29 mouse cellular contexts compared by ENCODE assay signal in genomic region chr2:160228331-160229035, GRCm38 (mm10).
DNase-seq lines count a peak whose midpoint lies in the region; ATAC-seq lines count a peak whose summit lies in the region.
"Had no signal": no experiment of that assay in that cellular context is flagged by ENCODE, and none has a peak within 500 bp of the region (broad histone marks: within the 10 kb centered on the region; RNA-seq: fewer than 3 reads in every experiment).

No protein-coding gene starts in this region.

- no peaks in the 10 kb centered on the region for H3K27me3 ChIP-seq in limb, embryonic 15.5 days
- peaks cover 14% of the 10 kb centered on the region; the same call in 1 of the 2 replicates for H3K27me3 ChIP-seq in limb, embryonic 10.5 days (ENCODE audit: low read depth, poor library complexity, severe bottlenecking)
- H3K27me3 ChIP-seq: embryonic facial prominence, embryonic 15.5 days; forebrain, embryonic 13.5 days; liver, embryonic 15.5 days; neural tube, embryonic 12.5 days had no signal

- H3K36me3 ChIP-seq in limb, embryonic 15.5 days, result no peaks in the 10 kb centered on the region
- H3K36me3 ChIP-seq in limb, embryonic 10.5 days, result no peaks in the 10 kb centered on the region
- H3K36me3 ChIP-seq: embryonic facial prominence, embryonic 10.5 days; embryonic facial prominence, embryonic 15.5 days; heart, embryonic 13.5 days; hindbrain, embryonic 15.5 days; liver, embryonic 15.5 days; midbrain, embryonic 10.5 days; neural tube, embryonic 12.5 days had no signal

- no peak overlapping the region for H3K9ac ChIP-seq in limb, embryonic 15.5 days
- H3K9ac ChIP-seq: embryonic facial prominence, embryonic 15.5 days; forebrain, embryonic 13.5 days; heart, embryonic 13.5 days; hindbrain, embryonic 15.5 days; liver, embryonic 15.5 days; lung, embryonic 14.5 days; neural tube, embryonic 12.5 days had no signal

- no peak overlapping the region for H3K4me2 ChIP-seq in limb, embryonic 15.5 days
- H3K4me2 ChIP-seq: embryonic facial prominence, embryonic 15.5 days; forebrain, embryonic 13.5 days; heart, embryonic 13.5 days; hindbrain, embryonic 15.5 days; liver, embryonic 15.5 days; lung, embryonic 14.5 days; neural tube, embryonic 12.5 days had no signal

- no peak overlapping the region for H3K27ac ChIP-seq in limb, embryonic 15.5 days
- H3K27ac ChIP-seq in limb, embryonic 10.5 days, result no peak overlapping the region
- H3K27ac ChIP-seq: embryonic facial prominence, embryonic 10.5 days; embryonic facial prominence, embryonic 15.5 days; forebrain, embryonic 13.5 days; heart, embryonic 13.5 days; hindbrain, embryonic 15.5 days; liver, embryonic 15.5 days; midbrain, embryonic 10.5 days; neural tube, embryonic 12.5 days; stomach, postnatal 0 days had no signal

- WGBS in limb, embryonic 15.5 days, result 70% methylated on average over 8 of the region's 8 CpGs
- WGBS in limb, embryonic 10.5 days, result 81% methylated on average over 8 of the region's 8 CpGs

- no peak overlapping the region for H3K4me3 ChIP-seq in limb, embryonic 15.5 days
- H3K4me3 ChIP-seq in limb, embryonic 10.5 days, result no peak overlapping the region
- H3K4me3 ChIP-seq: embryonic facial prominence, embryonic 10.5 days; embryonic facial prominence, embryonic 15.5 days; forebrain, embryonic 13.5 days; heart, embryonic 13.5 days; hindbrain, embryonic 15.5 days; liver, embryonic 15.5 days; midbrain, embryonic 10.5 days; myocyte; neural tube, embryonic 12.5 days had no signal

- DNase-seq in cerebellum, adult 9-10 months, result peak; percentile 11
- DNase-seq in limb, embryonic 10.5 days (ENCODE audit: low spot score), result no peak
- peak; percentile 23 to 35 for DNase-seq in cerebellum, postnatal 25 days
- no peak for DNase-seq in heart, adult 11 months
- DNase-seq in kidney, postnatal 10 days, result no peak
- DNase-seq: adrenal gland, adult 2 months; heart, postnatal 10 days; kidney, adult 2 months; kidney, postnatal 4 days; lung, embryonic 14.5 days; lung, postnatal 14 days; right cerebral cortex, adult 18-20 months; spleen, adult 18-20 months; thymus, adult 2 months; thymus, postnatal 36 days had no signal

- peaks cover 5% of the 10 kb centered on the region for H3K4me1 ChIP-seq in limb, embryonic 15.5 days
- H3K4me1 ChIP-seq in limb, embryonic 10.5 days, result no peaks in the 10 kb centered on the region; the same call in 1 of the 2 replicates
- H3K4me1 ChIP-seq: embryonic facial prominence, embryonic 15.5 days; forebrain, embryonic 13.5 days; heart, embryonic 13.5 days; hindbrain, embryonic 15.5 days; liver, embryonic 15.5 days; neural tube, embryonic 12.5 days had no signal

- ATAC-seq in cerebellum, adult (ENCODE audit: insufficient number of reproducible peaks, low FRiP score, low TSS enrichment), result no peak
- 0 out of 2 replicates have a peak, but pooled peaks have one; percentile 40 for ATAC-seq in limb, embryonic 15.5 days (ENCODE audit: insufficient number of reproducible peaks, low FRiP score, low TSS enrichment, low read depth)
- ATAC-seq: activated CD4-positive, CD25-positive, alpha-beta regulatory T cell, adult 4 months; CD4-positive, CD25-positive, alpha-beta regulatory T cell, adult 4 months; forebrain, embryonic 13.5 days had no signal

- no peaks in the 10 kb centered on the region for H3K9me3 ChIP-seq in limb, embryonic 15.5 days
- no peaks in the 10 kb centered on the region for H3K9me3 ChIP-seq in limb, embryonic 10.5 days (replicated peaks)
- H3K9me3 ChIP-seq: embryonic facial prominence, embryonic 10.5 days; embryonic facial prominence, embryonic 15.5 days; forebrain, embryonic 13.5 days; heart, embryonic 13.5 days; hindbrain, embryonic 15.5 days; liver, embryonic 15.5 days; midbrain, embryonic 10.5 days; neural tube, embryonic 12.5 days had no signal

Comparison
In these comparisons a context has a peak if more than half of its experiments do, and no peak if none do; other contexts are left out.
1. DNase-seq: peak in cerebellum, adult 9-10 months (single experiment) and cerebellum, postnatal 25 days (2 of 2); none in limb, embryonic 10.5 days (single experiment), heart, adult 11 months (single experiment) and kidney, postnatal 10 days (single experiment).